Mouse (Mus musculus) forebrain, embryonic 16.5 days (tissue): ENCODE results near the gene Epop. TPM values are rescaled to one million over a fixed set of nuclear protein-coding genes. Genes with fewer than 3 reads are reported as not detected.
"Not testable (repeated sequence)": the region's sequence is repeated elsewhere in the genome, so short reads cannot be mapped to it uniquely, and the experiment has no call there.

Experiments
- ATAC-seq: fragments of 200-750 bp; cut with Nextera tagmentation; 2 replicates; pipeline ENCODE4 v1.8.0; 2017; ENCODE audit warnings: mild to moderate bottlenecking, moderate library complexity
- H3K27ac ChIP-seq: fragments of 300-500 bp; sonication (generic); 2 replicates; pipeline ENCODE4 v1.5.1; 2014; ENCODE audit warnings: low read length, control low read depth
- H3K27me3 ChIP-seq: fragments of 300-500 bp; sonication (generic); replicated peaks from 2 replicates; pipeline ENCODE4 v1.6.1; 2014; ENCODE audit warnings: low read length; ENCODE audit not compliant: control insufficient read depth, insufficient read depth
- H3K36me3 ChIP-seq: fragments of 300-500 bp; sonication (generic); 2 replicates; pipeline ENCODE4 v1.6.1; 2014; ENCODE audit not compliant: control insufficient read depth, insufficient read depth
- H3K4me1 ChIP-seq: fragments of 300-500 bp; sonication (generic); replicated peaks from 2 replicates; pipeline ENCODE4 v1.6.1; 2014; ENCODE audit warnings: low read length; ENCODE audit not compliant: control insufficient read depth, insufficient read depth
- H3K4me2 ChIP-seq: fragments of 300-500 bp; sonication (generic); 2 replicates; pipeline ENCODE4 v1.6.1; 2014; ENCODE audit warnings: mild to moderate bottlenecking, low read length, control low read depth
- H3K4me3 ChIP-seq: fragments of 300-500 bp; sonication (generic); replicated peaks from 2 replicates; pipeline ENCODE4 v1.5.1; 2014; ENCODE audit warnings: mild to moderate bottlenecking, low read length, control low read depth
- H3K9ac ChIP-seq: fragments of 300-500 bp; sonication (generic); replicated peaks from 2 replicates; pipeline ENCODE4 v1.6.1; 2014; ENCODE audit warnings: low read depth, low read length, control low read depth
- H3K9me3 ChIP-seq: fragments of 300-500 bp; sonication (generic); 2 replicates; pipeline ENCODE4 v1.6.1; 2016; ENCODE audit warnings: low read length; ENCODE audit not compliant: control insufficient read depth
- WGBS: fragments of 180-500 bp; shearing (Covaris S2); extraction: QIAGEN DNeasy Blood & Tissue Kit; methylation state at CpG from one replicate; pipeline ENCODE4 v1.1.7; 2014; 5-methylcytosine and 5-hydroxymethylcytosine counted together
- polyA plus RNA-seq: library from polyadenylated mRNA; unstranded; fragments of >200 nt; fragmentation: Nextera tagmentation; extraction: Ambion mirVana; gene quantifications from 2 replicates; pipeline ENCODE4 v1.2.1, GENCODE M21; 2015

The Epop gene
- polyA plus RNA-seq, 1 experiment from 2014 or later, result 2.1 TPM

GRCm38 (mm10) chr11:97656269-97656971, 26.9 kb upstream of the Epop start:
- Histone ChIP-seq H3K36me3 (no peaks in the 10 kb centered on the region), H3K27ac (no peak overlapping the region), H3K27me3 (peaks cover 8% of the 10 kb centered on the region), H3K4me1 (peaks cover 18% of the 10 kb centered on the region), H3K4me3 (no peak overlapping the region), H3K9ac (no peak overlapping the region), H3K4me2 (no peak overlapping the region), H3K9me3 (no peaks in the 10 kb centered on the region)
- ATAC-seq, result no peak
- 73% methylated on average over 14 of the region's 14 CpGs for WGBS

- WGBS, result 95% methylated on average over 2 of the region's 2 CpGs
- ATAC-seq, result no peak
- Histone ChIP-seq H3K9me3 (no peaks in the 10 kb centered on the region), H3K36me3 (no peaks in the 10 kb centered on the region), H3K9ac (no peak overlapping the region), H3K4me2 (no peak overlapping the region), H3K27me3 (no peaks in the 10 kb centered on the region), H3K27ac (no peak overlapping the region), H3K4me3 (no peak overlapping the region), H3K4me1 (peaks cover 3% of the 10 kb centered on the region)
These were observed 24.7 kb upstream of the Epop start for GRCm38 (mm10) chr11:97654210-97654609.

DNA sequence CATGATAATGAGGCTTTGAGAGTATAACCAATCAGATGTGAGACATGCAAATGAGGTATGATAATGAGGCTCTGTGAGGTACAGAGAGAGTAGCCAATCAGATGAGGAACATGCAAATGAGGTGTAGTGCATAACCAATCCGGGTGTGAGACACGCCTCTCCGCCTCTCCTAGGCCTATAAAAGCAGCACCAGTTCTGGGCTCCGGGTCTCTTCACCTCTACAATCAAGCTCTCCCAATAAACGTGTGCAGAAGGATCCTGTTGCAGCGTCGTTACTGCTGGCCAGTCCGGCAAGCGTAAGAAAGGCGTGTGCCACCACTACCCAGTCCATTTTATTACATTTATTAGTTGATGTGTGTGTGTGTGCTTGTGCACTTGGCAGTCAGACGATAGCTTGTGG, 23.9 kb upstream of the Epop start:
- H3K4me1 ChIP-seq, ATAC-seq, H3K27ac ChIP-seq, H3K27me3 ChIP-seq, H3K4me3 ChIP-seq, H3K36me3 ChIP-seq, H3K4me2 ChIP-seq, H3K9me3 ChIP-seq, H3K9ac ChIP-seq: not testable (repeated sequence)
- WGBS, result 93% methylated on average over 11 of the region's 11 CpGs

- ATAC-seq, result no peak
- Histone ChIP-seq H3K4me2 (no peak overlapping the region), H3K4me1 (peaks cover 2% of the 10 kb centered on the region; the same call in 1 of the 2 replicates), H3K27ac (no peak overlapping the region), H3K27me3 (no peaks in the 10 kb centered on the region), H3K36me3 (no peaks in the 10 kb centered on the region), H3K9ac (no peak overlapping the region), H3K4me3 (no peak overlapping the region), H3K9me3 (no peaks in the 10 kb centered on the region)
- WGBS, result 38% methylated on average over 5 of the region's 5 CpGs
These were observed 20.8 kb upstream of the Epop start for GRCm38 (mm10) chr11:97650341-97650740.

DNA sequence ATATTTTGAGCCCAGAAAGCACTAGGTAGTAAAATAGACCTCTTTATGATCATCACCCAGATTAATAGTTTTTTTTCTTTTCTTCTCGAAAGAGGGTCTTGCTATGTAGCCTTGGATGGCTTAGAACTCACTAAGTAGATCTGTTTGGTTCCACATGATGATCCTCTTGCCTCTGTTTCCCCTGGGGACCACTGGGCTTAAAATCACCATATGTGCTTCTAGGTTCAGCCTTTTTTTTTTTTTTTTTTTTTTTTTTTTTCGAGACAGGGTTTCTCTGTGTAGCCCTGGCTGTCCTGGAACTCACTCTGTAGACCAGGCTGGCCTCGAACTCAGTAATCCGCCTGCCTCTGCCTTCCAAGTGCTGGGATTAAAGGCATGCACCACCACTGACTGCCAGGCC, 19.0 kb upstream of the Epop start:
- not testable (repeated sequence) for H3K9me3 ChIP-seq
- 91% methylated on average over 3 of the region's 4 CpGs for WGBS

DNA sequence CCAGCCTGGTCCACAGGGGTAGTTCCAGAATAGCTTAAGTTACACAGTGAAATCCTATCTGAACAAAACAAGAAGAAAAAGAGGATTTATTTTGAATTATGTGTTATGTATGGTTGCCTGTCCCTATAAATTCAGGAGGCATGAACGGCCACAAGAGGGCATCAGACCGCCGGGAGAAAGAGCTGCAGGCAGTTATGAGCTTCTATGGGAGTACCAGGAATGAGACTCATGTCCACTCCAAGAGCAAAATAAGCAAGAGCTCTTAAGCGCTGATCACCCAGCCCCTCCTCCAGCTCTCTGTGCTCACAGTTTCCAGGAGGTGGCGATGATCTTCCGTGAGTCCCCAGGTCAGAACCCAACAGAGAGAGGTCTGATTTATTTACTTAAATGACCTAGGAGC, 15.3 kb upstream of the Epop start:
- H3K27ac ChIP-seq, result no peak overlapping the region
- no peaks in the 10 kb centered on the region for H3K27me3 ChIP-seq
- ATAC-seq, result no peak
- WGBS, result 2% methylated on average over 6 of the region's 6 CpGs
- no peaks in the 10 kb centered on the region for H3K4me1 ChIP-seq
- no peaks in the 10 kb centered on the region for H3K36me3 ChIP-seq
- H3K9ac ChIP-seq, result no peak overlapping the region
- no peak overlapping the region for H3K4me3 ChIP-seq
- H3K9me3 ChIP-seq, result 0 out of 2 replicates have a peak, but pooled peaks cover 3% of the 10 kb centered on the region
- H3K4me2 ChIP-seq, result no peak overlapping the region

More for the DNA sequence above, 19.0 kb upstream of the Epop start:
- H3K27ac ChIP-seq, H3K36me3 ChIP-seq, H3K4me1 ChIP-seq, H3K4me3 ChIP-seq, H3K27me3 ChIP-seq, ATAC-seq, H3K9ac ChIP-seq, H3K4me2 ChIP-seq: not testable (repeated sequence)

- H3K36me3 ChIP-seq, result no peaks in the 10 kb centered on the region
- 0 out of 2 replicates have a peak, but pooled peaks cover 3% of the 10 kb centered on the region for H3K9me3 ChIP-seq
- WGBS, result 79% methylated on average over 8 of the region's 8 CpGs
- no peaks in the 10 kb centered on the region for H3K27me3 ChIP-seq
- no peak overlapping the region for H3K4me2 ChIP-seq
- H3K9ac ChIP-seq, result no peak overlapping the region
- no peak overlapping the region for H3K4me3 ChIP-seq
- no peak for ATAC-seq
- H3K4me1 ChIP-seq, result no peaks in the 10 kb centered on the region
- H3K27ac ChIP-seq, result no peak overlapping the region
These were observed 14.0 kb upstream of the Epop start for GRCm38 (mm10) chr11:97643380-97644055.

DNA sequence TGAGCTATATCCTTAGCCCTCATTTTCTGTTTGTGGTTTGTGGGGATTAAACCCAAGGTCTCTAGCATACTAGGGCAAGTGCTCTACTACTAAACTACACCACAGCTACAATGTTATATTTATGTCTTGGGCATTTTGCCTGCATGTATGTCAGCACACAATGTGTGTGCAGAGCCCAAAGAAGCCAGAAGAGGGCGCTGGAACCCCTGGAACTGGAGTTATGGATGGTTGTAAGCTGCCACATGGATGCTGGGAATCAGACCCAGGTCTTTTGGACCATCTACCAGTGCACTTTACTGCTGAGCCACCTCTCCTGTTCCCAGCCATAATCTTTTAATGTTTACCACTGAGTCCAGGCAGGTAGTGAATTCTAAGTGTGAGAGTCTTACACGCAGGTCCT, 13.2 kb upstream of the Epop start:
- ATAC-seq, result no peak
- H3K4me3 ChIP-seq, result no peak overlapping the region
- no peak overlapping the region for H3K9ac ChIP-seq
- no peaks in the 10 kb centered on the region for H3K4me1 ChIP-seq
- H3K36me3 ChIP-seq, result no peaks in the 10 kb centered on the region
- H3K27ac ChIP-seq, result no peak overlapping the region
- H3K27me3 ChIP-seq, result no peaks in the 10 kb centered on the region
- 0 out of 2 replicates have a peak, but pooled peaks cover 3% of the 10 kb centered on the region for H3K9me3 ChIP-seq
- no peak overlapping the region for H3K4me2 ChIP-seq
- 46% methylated on average over 2 of the region's 2 CpGs for WGBS

- H3K4me1 ChIP-seq, result no peaks in the 10 kb centered on the region
- no peak overlapping the region for H3K9ac ChIP-seq
- no peak for ATAC-seq
- H3K9me3 ChIP-seq, result 0 out of 2 replicates have a peak, but pooled peaks cover 3% of the 10 kb centered on the region
- H3K4me2 ChIP-seq, result no peak overlapping the region
- no peaks in the 10 kb centered on the region for H3K27me3 ChIP-seq
- no peak overlapping the region for H3K27ac ChIP-seq
- no peaks in the 10 kb centered on the region for H3K36me3 ChIP-seq
- WGBS, result 72% methylated on average over 8 of the region's 8 CpGs
- no peak overlapping the region for H3K4me3 ChIP-seq
These were observed 12.2 kb upstream of the Epop start for GRCm38 (mm10) chr11:97641668-97642067.
